In the genomic region with DNA sequence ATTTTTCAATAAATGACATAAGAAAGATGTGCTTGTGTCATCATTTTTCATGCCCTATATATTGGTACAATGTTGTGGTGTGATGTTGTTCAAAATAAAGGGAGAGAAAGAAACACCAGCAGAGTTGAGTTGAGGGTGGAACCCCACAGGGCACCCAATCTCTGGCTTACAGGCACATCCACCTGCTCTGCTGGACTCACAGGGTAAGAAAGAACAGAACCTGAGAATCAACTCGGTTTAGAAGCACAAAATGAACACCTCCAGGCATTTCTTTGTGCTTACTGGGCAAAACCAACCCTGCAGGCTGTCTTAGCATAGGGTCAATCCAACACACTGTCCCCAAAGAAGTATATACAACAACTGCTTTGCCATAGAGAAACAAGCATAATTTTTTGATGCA, we compare ENCODE assay signal across 10 mouse cellular contexts. TPM values are rescaled to one million over a fixed set of nuclear protein-coding genes. Genes with fewer than 3 reads are reported as not detected.
DNase-seq lines count a peak whose midpoint lies in the region; ATAC-seq and TF ChIP-seq lines count a peak whose summit lies in the region.
"Had no signal": no experiment of that assay in that cellular context is flagged by ENCODE, and none has a peak within 500 bp of the region (broad histone marks: within the 10 kb centered on the region; RNA-seq: fewer than 3 reads in every experiment).

No protein-coding gene starts in this region.

- no peaks in the 10 kb centered on the region for H3K9me3 ChIP-seq in erythroblast, embryonic 14.5 days (ENCODE audit: control insufficient read depth, low read length)
- H3K9me3 ChIP-seq in CH12.LX (replicated peaks; ENCODE audit: low read length), result no peaks in the 10 kb centered on the region
- H3K9me3 ChIP-seq in hindbrain, embryonic 11.5 days (ENCODE audit: control insufficient read depth, low read length), result no peaks in the 10 kb centered on the region
- H3K9me3 ChIP-seq in liver, embryonic 15.5 days (replicated peaks), result no peaks in the 10 kb centered on the region

- ATAC-seq in erythroblast, adult 5-6 weeks (replicated peaks; ENCODE audit: low FRiP score, poor library complexity, severe bottlenecking), result no peak
- ATAC-seq in hindbrain, embryonic 11.5 days (ENCODE audit: low FRiP score), result no peak
- no peak for ATAC-seq in liver, embryonic 15.5 days (ENCODE audit: insufficient read depth)

- H3K36me3 ChIP-seq in erythroblast, embryonic 14.5 days (ENCODE audit: control insufficient read depth), result peaks cover 29% of the 10 kb centered on the region
- H3K36me3 ChIP-seq in CH12.LX (replicated peaks in 1 of 2; ENCODE audit: control insufficient read depth in 1 of 2, insufficient read depth in 1 of 2, low read length in 1 of 2), result peaks cover 21 to 36% of the 10 kb centered on the region in 2 experiments
- H3K36me3 ChIP-seq in hindbrain, embryonic 11.5 days (ENCODE audit: control insufficient read depth, insufficient read depth, low read length), result 0 out of 2 replicates have a peak, but pooled peaks cover 1% of the 10 kb centered on the region
- peaks cover 28% of the 10 kb centered on the region for H3K36me3 ChIP-seq in liver, embryonic 15.5 days (replicated peaks)

- DNase-seq in CH12.LX (ENCODE audit: extremely low read depth), result no peak
- DNase-seq in hindbrain, embryonic 11.5 days (ENCODE audit: low spot score), result no peak
- DNase-seq in spleen, adult 12 weeks (ENCODE audit: low spot score), result no peak
- DNase-seq in cerebellum, adult 18-20 months, result no peak
- DNase-seq in urinary bladder, postnatal 36 days (ENCODE audit: low spot score in 2 of 2), result no peak

- no peak for TF ChIP-seq POLR2A in CH12.LX (IDR thresholded peaks at IDR 0.05; ENCODE audit: low read depth, low read length)

- H3K4me2 ChIP-seq in CH12.LX (ENCODE audit: insufficient read depth, low read depth, poor library complexity, severe bottlenecking), result peak overlapping the region; percentile 64
- peak overlapping the region; percentile 95 for H3K4me2 ChIP-seq in hindbrain, embryonic 11.5 days (replicated peaks; ENCODE audit: low read depth, low read length)
- H3K4me2 ChIP-seq in liver, embryonic 15.5 days, result peak overlapping the region; percentile 100

- H3K4me1 ChIP-seq in erythroblast, embryonic 14.5 days (ENCODE audit: control insufficient read depth), result peaks cover 59% of the 10 kb centered on the region
- H3K4me1 ChIP-seq in CH12.LX (ENCODE audit: control insufficient read depth in 1 of 2, insufficient read depth in 2 of 2), result peaks cover 9 to 67% of the 10 kb centered on the region in 2 experiments; a peak in 3 of 4 replicates
- peaks cover 12% of the 10 kb centered on the region for H3K4me1 ChIP-seq in hindbrain, embryonic 11.5 days (replicated peaks; ENCODE audit: control insufficient read depth, insufficient read depth, low read length)
- peaks cover 74% of the 10 kb centered on the region for H3K4me1 ChIP-seq in liver, embryonic 15.5 days (replicated peaks)

- no peak for TF ChIP-seq EP300 in CH12.LX (IDR thresholded peaks at IDR 0.05; ENCODE audit: low read length)

- H3K4me3 ChIP-seq in erythroblast, embryonic 14.5 days (replicated peaks), result peak overlapping the region; percentile 77
- peak overlapping the region in 2 of 3 experiments; percentile 67 to 94 for H3K4me3 ChIP-seq in CH12.LX (replicated peaks in 1 of 3; ENCODE audit: low read depth in 2 of 3, low read length in 2 of 3, poor library complexity in 1 of 3)
- peak overlapping the region; percentile 89; the same call in 1 of the 2 replicates for H3K4me3 ChIP-seq in hindbrain, embryonic 11.5 days (ENCODE audit: low read depth, low read length)
- H3K4me3 ChIP-seq in liver, embryonic 15.5 days (replicated peaks), result peak overlapping the region; percentile 87

- H3K79me2 ChIP-seq in CH12.LX (replicated peaks; ENCODE audit: control insufficient read depth, extremely low read depth, insufficient read depth, poor library complexity, severe bottlenecking), result peaks cover 41% of the 10 kb centered on the region

- H3K27ac ChIP-seq in CH12.LX (ENCODE audit: insufficient read depth, low read depth), result no peak overlapping the region
- H3K27ac ChIP-seq in hindbrain, embryonic 11.5 days (ENCODE audit: low read depth, low read length), result no peak overlapping the region
- H3K27ac ChIP-seq in liver, embryonic 15.5 days (replicated peaks), result peak overlapping the region; percentile 82; the same call in 1 of the 2 replicates

- WGBS in hindbrain, embryonic 11.5 days, result 73% methylated on average over 1 of the region's 1 CpGs
- 17% methylated on average over 1 of the region's 1 CpGs for WGBS in liver, embryonic 15.5 days (ENCODE audit: insufficient replicate concordance)

- no peak for TF ChIP-seq RAD21 in CH12.LX (IDR thresholded peaks at IDR 0.05; ENCODE audit: low read depth, low read length)

- TF ChIP-seq CTCF in CH12.LX (conservative IDR thresholded peaks at IDR 0.05 in 1 of 2, IDR thresholded peaks at IDR 0.05 in 1 of 2; ENCODE audit: low read depth in 2 of 2, low read length in 2 of 2), result no peak

- peak overlapping the region; percentile 78 for H3K9ac ChIP-seq in CH12.LX (ENCODE audit: insufficient read depth, low read depth)
- 0 out of 2 replicates have a peak overlapping the region, but pooled peaks have one; percentile 23 for H3K9ac ChIP-seq in hindbrain, embryonic 11.5 days (ENCODE audit: low read depth, low read length)
- peak overlapping the region; percentile 89; the same call in 1 of the 2 replicates for H3K9ac ChIP-seq in liver, embryonic 15.5 days

- dilution Hi-C loops in CH12.LX (cut with MboI; ENCODE audit: extremely low pct_ligation_motif_present, extremely low pct_unique_long_range_greater_than_20kb, low sequenced_read_pairs), result no loop called here

- H3K27me3 ChIP-seq in erythroblast, embryonic 14.5 days (ENCODE audit: control insufficient read depth), result no peaks in the 10 kb centered on the region
- H3K27me3 ChIP-seq in CH12.LX (replicated peaks), result no peaks in the 10 kb centered on the region
- no peaks in the 10 kb centered on the region for H3K27me3 ChIP-seq in hindbrain, embryonic 11.5 days (ENCODE audit: control insufficient read depth, insufficient read depth, low read length)
- no peaks in the 10 kb centered on the region for H3K27me3 ChIP-seq in liver, embryonic 15.5 days

- in situ Hi-C loops in CH12.LX (cut with MboI; ENCODE audit: low pct_ligation_motif_present, low pct_unique_long_range_greater_than_20kb, low sequenced_read_pairs), result no loop called here

TF ChIP-seq in CH12.LX, 34 proteins besides CTCF, POLR2A, EP300 and RAD21:
- TF ChIP-seq ZMIZ1 (IDR thresholded peaks at IDR 0.05; ENCODE audit: low read depth, low read length) (no peak), MAFK (IDR thresholded peaks at IDR 0.05; ENCODE audit: insufficient replicate concordance, low read length) (peak; percentile 15; the same call in 1 of the 2 replicates)
TF ChIP-seq in CH12.LX: peak in this region for 1.

RNA-seq across cellular contexts. Expression of gene Pacs1, which starts 1.5 kb away (rescaled TPM):
- 2.6 and 2.7 TPM in 2 replicates for polyA plus RNA-seq in erythroblast, embryonic 14.5 days (2012)
- total RNA-seq in erythroblast, adult 5-6 weeks (2015; ENCODE audit: low replicate concordance), result 7.7 and 8.1 TPM in 2 replicates
- 5.3 and 7.0 TPM in 2 replicates for total RNA-seq in erythroblast, adult 5-6 weeks (2017; ENCODE audit: low replicate concordance)
- 10.7 and 14.4 TPM in 2 replicates for total RNA-seq in CH12.LX (2012; rRNA removed)
- total RNA-seq in CH12.LX (2014; rRNA removed), result 2.0 and 2.4 TPM in 2 replicates
- polyA plus RNA-seq in CH12.LX (2012; ENCODE audit: insufficient read length, low read depth), result 8.9 and 10.1 TPM in 2 replicates
- 23.2 and 23.4 TPM in 2 replicates for polyA plus RNA-seq in hindbrain, embryonic 11.5 days (2014; fragmentation: Nextera tagmentation; extraction: Ambion mirVana)
- polyA plus RNA-seq in liver, embryonic 15.5 days (2015; fragmentation: Nextera tagmentation; extraction: Ambion mirVana), result 8.6 TPM in 2 replicates

RNA-seq across cellular contexts. Expression of gene Sf3b2, which starts 23.8 kb away (rescaled TPM):
- polyA plus RNA-seq in erythroblast, embryonic 14.5 days (2012), result 23.0 and 27.9 TPM in 2 replicates
- 38.5 and 55.0 TPM in 2 replicates for total RNA-seq in erythroblast, adult 5-6 weeks (2015; ENCODE audit: low replicate concordance)
- total RNA-seq in erythroblast, adult 5-6 weeks (2017; ENCODE audit: low replicate concordance), result 59.6 and 76.3 TPM in 2 replicates
- total RNA-seq in CH12.LX (2012; rRNA removed) (191 and 195 TPM in 2 replicates), CH12.LX (2014; rRNA removed) (155 and 161 TPM in 2 replicates)
- 238 and 279 TPM in 2 replicates for polyA plus RNA-seq in CH12.LX (2012; ENCODE audit: insufficient read length, low read depth)
- 385 and 404 TPM in 2 replicates for polyA plus RNA-seq in hindbrain, embryonic 11.5 days (2014; fragmentation: Nextera tagmentation; extraction: Ambion mirVana)
- polyA plus RNA-seq in liver, embryonic 15.5 days (2015; fragmentation: Nextera tagmentation; extraction: Ambion mirVana), result 113 and 114 TPM in 2 replicates

RNA-seq across cellular contexts. Expression of gene Gal3st3, which starts 26.7 kb away (rescaled TPM):
- not detected in 2 replicates for polyA plus RNA-seq in erythroblast, embryonic 14.5 days (2012)
- total RNA-seq in erythroblast, adult 5-6 weeks (2015; ENCODE audit: low replicate concordance), result not detected in 2 replicates
- not detected in 2 replicates for total RNA-seq in erythroblast, adult 5-6 weeks (2017; ENCODE audit: low replicate concordance)
- total RNA-seq in CH12.LX (2012; rRNA removed) (not detected in 2 replicates), CH12.LX (2014; rRNA removed) (not detected in 2 replicates)
- not detected in 2 replicates for polyA plus RNA-seq in CH12.LX (2012; ENCODE audit: insufficient read length, low read depth)
- 14.0 and 14.6 TPM in 2 replicates for polyA plus RNA-seq in hindbrain, embryonic 11.5 days (2014; fragmentation: Nextera tagmentation; extraction: Ambion mirVana)
- polyA plus RNA-seq in liver, embryonic 15.5 days (2015; fragmentation: Nextera tagmentation; extraction: Ambion mirVana), result 0.06 and 0.09 TPM in 2 replicates
- total RNA-seq: common myeloid progenitor, adult 5-6 weeks; neutrophil, adult 5-6 weeks had no signal

Comparison
In these comparisons a context has a peak if more than half of its experiments do, and no peak if none do; other contexts are left out.
1. H3K9ac ChIP-seq: peak in every context shown above with its lines; median percentile 89 in liver, embryonic 15.5 days; 78 in CH12.LX; 23 in hindbrain, embryonic 11.5 days.
2. RNA of gene Gal3st3, which starts 26.7 kb away (polyA plus RNA-seq): 14.0 to 14.6 TPM in hindbrain, embryonic 11.5 days; 0.06 to 0.09 TPM in liver, embryonic 15.5 days, not detected in erythroblast, embryonic 14.5 days and not detected in CH12.LX; every median in the first group is over 10 times any median in the second.
3. Peak in every context shown above with its lines, with median percentiles within 50 percentile points of each other: H3K4me3 ChIP-seq and H3K4me2 ChIP-seq.